Mouse (Mus musculus) MEL (cell line): ENCODE measurements around the gene Col18a1. TPM values are rescaled to one million over a fixed set of nuclear protein-coding genes. Genes with fewer than 3 reads are reported as not detected.

Experiments
- DNase-seq: peaks from one replicate; pipeline ENCODE4 v3.0.0; 2011; ENCODE audit warnings: low read depth, low spot score
- H3K27ac ChIP-seq: 2 replicates; pipeline ENCODE4 v1.5.1; 2012; ENCODE audit warnings: low read depth, mild to moderate bottlenecking, control low read depth, low read length, moderate library complexity; ENCODE audit not compliant: control insufficient read depth
- H3K27me3 ChIP-seq, 2 experiments: fragments of 150-350 bp in 1 of 2; sonication (generic) in 1 of 2; 2 replicates each; pipeline ENCODE4 v1.6.1; 2012; ENCODE audit warnings: low read length in 2 of 2, mild to moderate bottlenecking in 2 of 2, improper control_type of control experiment in 1 of 2, moderate library complexity in 1 of 2; ENCODE audit not compliant: insufficient read depth in 2 of 2, control insufficient read depth in 1 of 2
- H3K36me3 ChIP-seq, 2 experiments: 2 replicates each; pipeline ENCODE4 v1.6.1; 2012 to 2014; ENCODE audit warnings: low read length in 2 of 2, improper control_type of control experiment in 1 of 2, inconsistent platforms in 1 of 2, mild to moderate bottlenecking in 1 of 2; ENCODE audit not compliant: insufficient read depth in 2 of 2, control insufficient read depth in 1 of 2
- H3K4me1 ChIP-seq, 2 experiments: fragments of 150-350 bp in 1 of 2; sonication (generic) in 1 of 2; 2 replicates each; pipeline ENCODE4 v1.6.1; 2012; ENCODE audit warnings: low read length in 2 of 2, improper control_type of control experiment in 1 of 2, mild to moderate bottlenecking in 1 of 2; ENCODE audit not compliant: insufficient read depth in 2 of 2, control insufficient read depth in 1 of 2
- H3K4me3 ChIP-seq, 2 experiments: fragments of 150-350 bp in 1 of 2; sonication (generic) in 1 of 2; 2 replicates each; pipeline ENCODE4 v1.5.1; 2012; ENCODE audit warnings: low read depth in 2 of 2, low read length in 2 of 2, mild to moderate bottlenecking in 2 of 2, moderate library complexity in 2 of 2, control low read depth in 1 of 2, improper control_type of control experiment in 1 of 2; ENCODE audit not compliant: control insufficient read depth in 1 of 2, insufficient read depth in 1 of 2
- H3K79me2 ChIP-seq: 2 replicates; pipeline ENCODE4 v1.6.1; 2012; ENCODE audit warnings: mild to moderate bottlenecking, low read length, moderate library complexity; ENCODE audit not compliant: control insufficient read depth, poor library complexity, insufficient read depth
- H3K9ac ChIP-seq: 2 replicates; pipeline ENCODE4 v1.6.1; 2012; ENCODE audit warnings: low read depth, mild to moderate bottlenecking, control low read depth, low read length, moderate library complexity; ENCODE audit not compliant: control insufficient read depth, poor library complexity, severe bottlenecking
- H3K9me3 ChIP-seq: fragments of 150-350 bp; sonication (generic); replicated peaks from 2 replicates; pipeline ENCODE4 v1.6.1; 2012; ENCODE audit warnings: mild to moderate bottlenecking, low read length, improper control_type of control experiment, moderate library complexity; ENCODE audit not compliant: insufficient read depth
- BHLHE40 ChIP-seq: IDR thresholded peaks from 2 replicates; pipeline ENCODE4 v1.6.1; 2012; ENCODE audit warnings: low read depth, mild to moderate bottlenecking, inconsistent platforms, low read length, improper control_type of control experiment, borderline replicate concordance
- CHD1 ChIP-seq: IDR thresholded peaks from 2 replicates; pipeline ENCODE4 v1.6.1; 2012; ENCODE audit warnings: low read depth, mild to moderate bottlenecking, inconsistent platforms, low read length, improper control_type of control experiment
- CTCF ChIP-seq, 3 experiments: IDR thresholded peaks in 2 of 3; conservative IDR thresholded peaks in 1 of 3; 2 replicates each; pipeline ENCODE4 v1.5.1; 2011 to 2012; ENCODE audit warnings: low read length in 3 of 3, low read depth in 2 of 3, mild to moderate bottlenecking in 2 of 3, improper control_type of control experiment in 1 of 3, inconsistent platforms in 1 of 3, mixed read lengths in 1 of 3, moderate library complexity in 1 of 3; ENCODE audit not compliant: control insufficient read depth in 1 of 3, insufficient read depth in 1 of 3, poor library complexity in 1 of 3, severe bottlenecking in 1 of 3
- ELF1 ChIP-seq: IDR thresholded peaks from 2 replicates; pipeline ENCODE4 v1.6.1; 2014; ENCODE audit warnings: low read depth, mild to moderate bottlenecking, inconsistent platforms, low read length, improper control_type of control experiment, moderate library complexity
- JUND ChIP-seq: IDR thresholded peaks from 2 replicates; pipeline ENCODE4 v1.6.1; 2011; ENCODE audit warnings: low read depth, mild to moderate bottlenecking, improper control_type of control experiment, low read length
- MAFK ChIP-seq: IDR thresholded peaks from 2 replicates; pipeline ENCODE4 v1.6.1; 2011; ENCODE audit warnings: low read depth, mild to moderate bottlenecking, low read length, improper control_type of control experiment, borderline replicate concordance
- MAZ ChIP-seq: IDR thresholded peaks from 2 replicates; pipeline ENCODE4 v1.6.1; 2012; ENCODE audit warnings: low read depth, mild to moderate bottlenecking, inconsistent platforms, low read length, improper control_type of control experiment
- MEF2A ChIP-seq: IDR thresholded peaks from 2 replicates; pipeline ENCODE4 v1.6.1; 2014; ENCODE audit warnings: low read depth, mild to moderate bottlenecking, inconsistent platforms, low read length, improper control_type of control experiment; ENCODE audit not compliant: poor library complexity, insufficient replicate concordance, severe bottlenecking; ENCODE audit errors: extremely low read depth
- MYC ChIP-seq: IDR thresholded peaks from 2 replicates; pipeline ENCODE4 v1.6.1; 2011; ENCODE audit warnings: low read depth, mild to moderate bottlenecking, low read length, improper control_type of control experiment, moderate library complexity
- NRF1 ChIP-seq: IDR thresholded peaks from 2 replicates; pipeline ENCODE4 v1.6.1; 2014; ENCODE audit warnings: low read depth, mild to moderate bottlenecking, inconsistent platforms, low read length, improper control_type of control experiment, moderate library complexity; ENCODE audit not compliant: poor library complexity, insufficient read depth, severe bottlenecking
- POLR2AphosphoS2 ChIP-seq: IDR thresholded peaks from 2 replicates; pipeline ENCODE4 v1.6.1; 2011; ENCODE audit warnings: low read length, improper control_type of control experiment
- POLR2AphosphoS5 ChIP-seq: IDR thresholded peaks from 2 replicates; pipeline ENCODE4 v1.6.1; 2012; ENCODE audit warnings: low read depth, borderline replicate concordance, mild to moderate bottlenecking, inconsistent platforms, low read length, moderate library complexity, mixed read lengths
- RAD21 ChIP-seq: IDR thresholded peaks from 2 replicates; pipeline ENCODE4 v1.6.1; 2011; ENCODE audit warnings: mild to moderate bottlenecking, low read depth, low read length, improper control_type of control experiment
- TAL1 ChIP-seq: IDR thresholded peaks from 2 replicates; pipeline ENCODE4 v1.6.1; 2012; ENCODE audit warnings: mild to moderate bottlenecking, inconsistent platforms, low read length, moderate library complexity, mixed read lengths
- TBP ChIP-seq: IDR thresholded peaks from 2 replicates; pipeline ENCODE4 v1.8.0; 2011; ENCODE audit warnings: low read depth, low read length, improper control_type of control experiment
- TCF12 ChIP-seq: IDR thresholded peaks from 2 replicates; pipeline ENCODE4 v1.6.1; 2014; ENCODE audit warnings: low read depth, mild to moderate bottlenecking, inconsistent platforms, low read length, improper control_type of control experiment, moderate library complexity
- UBTF ChIP-seq: IDR thresholded peaks from 2 replicates; pipeline ENCODE4 v1.6.1; 2012; ENCODE audit warnings: low read depth, mild to moderate bottlenecking, inconsistent platforms, low read length, improper control_type of control experiment, moderate library complexity, borderline replicate concordance; ENCODE audit not compliant: insufficient read depth
- USF1 ChIP-seq: IDR thresholded peaks from 2 replicates; pipeline ENCODE4 v1.6.1; 2014; ENCODE audit warnings: low read depth, mild to moderate bottlenecking, inconsistent platforms, low read length, improper control_type of control experiment, moderate library complexity
- USF2 ChIP-seq, 2 experiments: IDR thresholded peaks; 2 replicates each; pipeline ENCODE4 v1.6.1; 2011 to 2012; ENCODE audit warnings: improper control_type of control experiment in 2 of 2, low read length in 2 of 2, borderline replicate concordance in 1 of 2, inconsistent platforms in 1 of 2, low read depth in 1 of 2, mild to moderate bottlenecking in 1 of 2; ENCODE audit not compliant: insufficient read depth in 1 of 2
- ZC3H11A ChIP-seq: IDR thresholded peaks from 2 replicates; pipeline ENCODE4 v1.6.1; 2012; ENCODE audit warnings: low read depth, mild to moderate bottlenecking, inconsistent platforms, low read length, improper control_type of control experiment
- ZKSCAN1 ChIP-seq: IDR thresholded peaks from 2 replicates; pipeline ENCODE4 v1.6.1; 2012; ENCODE audit warnings: low read depth, mild to moderate bottlenecking, inconsistent platforms, low read length, improper control_type of control experiment, moderate library complexity
- ZMIZ1 ChIP-seq: IDR thresholded peaks from 2 replicates; pipeline ENCODE4 v1.6.1; 2012; ENCODE audit warnings: low read depth, mild to moderate bottlenecking, inconsistent platforms, low read length, improper control_type of control experiment, moderate library complexity
- polyA plus RNA-seq, 2 experiments: library from polyadenylated mRNA; stranded (reverse) in 1 of 2; unstranded in 1 of 2; fragments of >175 nt in 1 of 2; fragments of >200 nt in 1 of 2; gene quantifications; 2 replicates each; pipeline versions ENCODE4 v1.2.1 to v1.2.4; 2012; ENCODE audit warnings: low replicate concordance in 2 of 2, low read depth in 1 of 2; ENCODE audit not compliant: insufficient read length in 2 of 2, insufficient read depth in 1 of 2, missing spikeins in 1 of 2
- total RNA-seq: library from RNA; depleted of rRNA; stranded (reverse); fragments of 300-350 nt; gene quantifications from 2 replicates; pipeline ENCODE4 v1.2.3, GENCODE M21; 2012

The Col18a1 gene
- total and polyA plus RNA-seq, 3 experiments: 0.46 to 1.3 TPM; not detected in 1

DNA sequence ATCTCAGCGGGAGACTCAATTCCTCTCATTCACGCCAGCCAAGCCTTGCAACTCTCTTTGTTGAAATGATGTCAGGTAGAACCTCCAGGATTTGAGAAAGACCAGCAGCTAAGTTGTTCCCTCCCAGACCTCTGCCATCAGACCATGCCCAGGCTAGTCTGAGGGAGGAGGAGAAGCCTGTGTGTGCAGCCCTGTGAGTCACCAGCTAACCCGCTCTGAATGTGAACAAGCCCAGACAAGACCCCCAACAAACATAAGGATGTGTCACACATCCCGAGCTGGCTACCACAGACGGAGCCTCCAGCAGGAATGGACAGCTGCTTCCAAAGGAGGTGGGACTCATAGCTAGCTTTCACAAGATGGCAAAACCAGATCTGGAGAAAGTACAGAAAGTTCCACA lies 35.6 kb upstream of the Col18a1 start:
- Histone ChIP-seq H3K4me1 (peaks cover 0 to 13% of the 10 kb centered on the region in 2 experiments; a peak in 2 of 4 replicates), H3K36me3 (0 out of 4 replicates have a peak, but pooled peaks cover 0 to 2% of the 10 kb centered on the region in 2 experiments), H3K9me3 (no peaks in the 10 kb centered on the region), H3K27me3 (no peaks in the 10 kb centered on the region; a peak in 1 of 4 replicates), H3K4me3 (no peak overlapping the region), H3K79me2 (no peaks in the 10 kb centered on the region), H3K27ac (no peak overlapping the region), H3K9ac (no peak overlapping the region)
- TF ChIP-seq TCF12 (no peak), MYC (no peak), USF1 (no peak), TAL1 (no peak), NRF1 (no peak), BHLHE40 (no peak), POLR2AphosphoS5 (no peak), POLR2AphosphoS2 (no peak), TBP (no peak), CHD1 (no peak), JUND (no peak), ZKSCAN1 (no peak), CTCF (IDR thresholded peaks at IDR 0.05 in 2 of 3, conservative IDR thresholded peaks at IDR 0.05 in 1 of 3; ENCODE audit: control insufficient read depth in 1 of 3, insufficient read depth in 1 of 3, low read depth in 2 of 3, low read length in 3 of 3, poor library complexity in 1 of 3, severe bottlenecking in 1 of 3) (no peak), MAFK (no peak), MAZ (no peak), USF2 (IDR thresholded peaks at IDR 0.05; ENCODE audit: borderline replicate concordance in 1 of 2, insufficient read depth in 1 of 2, low read depth in 1 of 2, low read length in 2 of 2) (no peak), ZC3H11A (no peak), ELF1 (no peak), RAD21 (no peak), MEF2A (no peak)
- no peak for DNase-seq

DNA sequence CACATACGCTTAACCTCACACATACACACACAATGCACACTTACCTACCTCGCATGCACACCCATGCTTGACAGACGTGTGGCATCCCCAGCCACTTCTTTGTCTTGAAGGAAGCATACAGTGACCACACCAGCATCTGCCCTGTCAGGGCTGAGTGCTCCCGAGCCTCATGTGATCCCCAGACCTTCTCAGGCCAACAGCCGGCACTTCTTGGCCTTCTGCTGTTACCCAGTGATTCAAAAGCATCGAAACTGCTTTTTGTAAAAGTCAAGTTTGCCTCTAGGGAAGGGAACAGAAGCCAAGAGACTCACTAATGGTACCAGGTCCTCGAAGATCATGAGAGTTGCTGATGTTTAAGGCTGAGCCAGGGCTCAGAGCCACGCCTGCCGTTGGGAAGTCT lies 33.9 kb upstream of the Col18a1 start:
- Histone ChIP-seq H3K4me1 (no peaks in the 10 kb centered on the region), H3K27me3 (peaks cover 0 to 2% of the 10 kb centered on the region in 2 experiments; a peak in 2 of 4 replicates), H3K27ac (no peak overlapping the region), H3K9ac (no peak overlapping the region), H3K4me3 (no peak overlapping the region), H3K9me3 (no peaks in the 10 kb centered on the region), H3K79me2 (no peaks in the 10 kb centered on the region), H3K36me3 (no peaks in the 10 kb centered on the region)
- TF ChIP-seq USF1 (no peak), ZMIZ1 (no peak), POLR2AphosphoS2 (no peak), CTCF (IDR thresholded peaks at IDR 0.05 in 2 of 3, conservative IDR thresholded peaks at IDR 0.05 in 1 of 3; ENCODE audit: control insufficient read depth in 1 of 3, insufficient read depth in 1 of 3, low read depth in 2 of 3, low read length in 3 of 3, poor library complexity in 1 of 3, severe bottlenecking in 1 of 3) (no peak), UBTF (no peak)
- no peak for DNase-seq
